Mouse (Mus musculus): ENCODE results near the gene Ide. TPM values are rescaled to one million over a fixed set of nuclear protein-coding genes. Genes with fewer than 3 reads are reported as not detected.

The Ide gene
- total and polyA plus RNA-seq, 3 experiments, result 56.0 to 116 (median 79.5) TPM

DNA sequence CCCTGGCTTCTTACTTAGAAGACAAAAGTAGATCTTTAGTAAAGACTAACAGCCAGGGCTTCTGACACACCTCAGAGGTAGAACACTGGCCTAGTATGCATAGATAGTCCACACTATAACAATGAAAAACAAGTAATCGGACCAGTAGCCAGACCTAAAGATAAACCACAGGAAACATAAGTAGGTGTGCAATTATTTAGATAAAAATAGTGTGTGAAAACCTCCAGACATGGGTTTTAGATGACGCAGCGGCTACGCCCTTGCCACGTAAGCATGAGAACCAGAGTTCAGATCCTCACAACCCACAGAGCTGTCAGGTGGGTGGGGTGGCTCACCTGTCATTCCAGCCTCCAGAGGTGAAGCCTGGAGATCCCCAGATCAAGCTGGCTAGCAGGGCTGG is 4.3 kb downstream of the Ide start:
- H3K27ac ChIP-seq (ENCODE audit: insufficient read depth, low read depth), result no peak overlapping the region
- no peaks in the 10 kb centered on the region for H3K9me3 ChIP-seq (replicated peaks; ENCODE audit: low read length)
- H3K36me3 ChIP-seq (replicated peaks in 1 of 2; ENCODE audit: control insufficient read depth in 1 of 2, insufficient read depth in 1 of 2, low read length in 1 of 2), result peaks cover 26 to 64% of the 10 kb centered on the region in 2 experiments
- no peak overlapping the region; the same call in 1 of the 2 replicates for H3K4me2 ChIP-seq (ENCODE audit: insufficient read depth, low read depth, poor library complexity, severe bottlenecking)
- no peak for DNase-seq (ENCODE audit: extremely low read depth)
- H3K4me3 ChIP-seq (replicated peaks in 1 of 3; ENCODE audit: low read depth in 2 of 3, low read length in 2 of 3, poor library complexity in 1 of 3), result no peak overlapping the region
- in situ Hi-C loops (cut with MboI; ENCODE audit: low pct_ligation_motif_present, low pct_unique_long_range_greater_than_20kb, low sequenced_read_pairs) (no loop called here), dilution Hi-C loops (cut with MboI; ENCODE audit: extremely low pct_ligation_motif_present, extremely low pct_unique_long_range_greater_than_20kb, low sequenced_read_pairs) (no loop called here)
- H3K9ac ChIP-seq (ENCODE audit: insufficient read depth, low read depth), result no peak overlapping the region
- TF ChIP-seq TBP (conservative IDR thresholded peaks at IDR 0.05; ENCODE audit: low read depth, low read length), result no peak
- no peak for TF ChIP-seq TCF12 (IDR thresholded peaks at IDR 0.05; ENCODE audit: low read depth, low read length)
- TF ChIP-seq ELF1 (IDR thresholded peaks at IDR 0.05; ENCODE audit: low read depth, low read length), result no peak
- no peak for TF ChIP-seq RAD21 (IDR thresholded peaks at IDR 0.05; ENCODE audit: low read depth, low read length)
- TF ChIP-seq POLR2AphosphoS2 (IDR thresholded peaks at IDR 0.05; ENCODE audit: low read depth, low read length), result no peak
- no peak for TF ChIP-seq JUND (conservative IDR thresholded peaks at IDR 0.05; ENCODE audit: low read depth, low read length)
- no peak for TF ChIP-seq MYC (IDR thresholded peaks at IDR 0.05; ENCODE audit: low read depth, low read length)
- no peak for TF ChIP-seq UBTF (IDR thresholded peaks at IDR 0.05; ENCODE audit: low read depth, low read length)
- TF ChIP-seq PAX5 (IDR thresholded peaks at IDR 0.05; ENCODE audit: low read length), result no peak
- no peak for TF ChIP-seq ETS1 (conservative IDR thresholded peaks at IDR 0.05; ENCODE audit: low read depth, low read length)
- no peak for TF ChIP-seq NRF1 (IDR thresholded peaks at IDR 0.05; ENCODE audit: low read depth, low read length)
- TF ChIP-seq MXI1 (IDR thresholded peaks at IDR 0.05; ENCODE audit: low read depth, low read length), result no peak
- TF ChIP-seq EP300 (IDR thresholded peaks at IDR 0.05; ENCODE audit: low read length), result no peak
- H3K27me3 ChIP-seq (replicated peaks), result no peaks in the 10 kb centered on the region
- H3K79me2 ChIP-seq (replicated peaks; ENCODE audit: control insufficient read depth, extremely low read depth, insufficient read depth, poor library complexity, severe bottlenecking), result peaks cover 32% of the 10 kb centered on the region
- H3K4me1 ChIP-seq (ENCODE audit: control insufficient read depth in 1 of 2, insufficient read depth in 2 of 2), result peaks cover 0 to 25% of the 10 kb centered on the region in 2 experiments; a peak in 2 of 4 replicates

DNA sequence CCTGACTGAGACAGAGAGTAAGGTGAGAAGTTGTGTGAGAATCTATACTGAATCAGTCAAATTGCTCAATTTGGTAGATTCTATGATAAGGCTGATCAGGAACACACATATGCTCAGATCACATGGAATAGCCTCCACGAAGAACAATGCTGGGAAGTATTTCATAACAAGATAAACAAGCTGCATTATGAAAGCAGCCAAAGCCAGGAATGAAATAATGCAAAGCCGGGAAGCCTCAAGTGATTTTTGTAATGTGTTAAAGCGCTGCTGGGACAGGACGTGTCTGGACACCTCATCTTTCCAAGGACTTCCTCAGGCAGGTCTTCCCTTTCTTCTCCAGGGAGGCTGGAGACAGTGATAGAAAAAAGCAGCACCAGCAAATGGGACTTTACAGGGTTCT is 4.9 kb downstream of the Ide start:
- peaks cover 32 to 69% of the 10 kb centered on the region in 2 experiments for H3K36me3 ChIP-seq (replicated peaks in 1 of 2; ENCODE audit: control insufficient read depth in 1 of 2, insufficient read depth in 1 of 2, low read length in 1 of 2)
- peaks cover 0 to 19% of the 10 kb centered on the region in 2 experiments; a peak in 2 of 4 replicates for H3K4me1 ChIP-seq (ENCODE audit: control insufficient read depth in 1 of 2, insufficient read depth in 2 of 2)
- no peak overlapping the region for H3K9ac ChIP-seq (ENCODE audit: insufficient read depth, low read depth)
- peaks cover 31% of the 10 kb centered on the region for H3K79me2 ChIP-seq (replicated peaks; ENCODE audit: control insufficient read depth, extremely low read depth, insufficient read depth, poor library complexity, severe bottlenecking)
- TF ChIP-seq HCFC1 (IDR thresholded peaks at IDR 0.05; ENCODE audit: low read depth, low read length), result no peak
- no peak for TF ChIP-seq SIN3A (IDR thresholded peaks at IDR 0.05; ENCODE audit: low read length)
- TF ChIP-seq MYC (IDR thresholded peaks at IDR 0.05; ENCODE audit: low read depth, low read length), result no peak
- TF ChIP-seq ZNF384 (IDR thresholded peaks at IDR 0.05; ENCODE audit: low read depth, low read length), result no peak
- TF ChIP-seq ZC3H11A (IDR thresholded peaks at IDR 0.05; ENCODE audit: low read depth, low read length), result no peak
- TF ChIP-seq USF1 (IDR thresholded peaks at IDR 0.05; ENCODE audit: low read depth, low read length), result no peak
- no peak for TF ChIP-seq RAD21 (IDR thresholded peaks at IDR 0.05; ENCODE audit: low read depth, low read length)
- TF ChIP-seq TCF12 (IDR thresholded peaks at IDR 0.05; ENCODE audit: low read depth, low read length), result no peak
- TF ChIP-seq CHD1 (IDR thresholded peaks at IDR 0.05; ENCODE audit: low read depth, low read length), result no peak
- TF ChIP-seq KAT2A (IDR thresholded peaks at IDR 0.05; ENCODE audit: insufficient replicate concordance, low read length), result no peak
- TF ChIP-seq MXI1 (IDR thresholded peaks at IDR 0.05; ENCODE audit: low read depth, low read length), result no peak
- TF ChIP-seq CTCF (conservative IDR thresholded peaks at IDR 0.05 in 1 of 2, IDR thresholded peaks at IDR 0.05 in 1 of 2; ENCODE audit: low read depth in 2 of 2, low read length in 2 of 2), result no peak
- TF ChIP-seq UBTF (IDR thresholded peaks at IDR 0.05; ENCODE audit: low read depth, low read length), result no peak
- no peak for TF ChIP-seq POLR2AphosphoS2 (IDR thresholded peaks at IDR 0.05; ENCODE audit: low read depth, low read length)
- no peak for TF ChIP-seq TBP (conservative IDR thresholded peaks at IDR 0.05; ENCODE audit: low read depth, low read length)
- no peak for TF ChIP-seq MAX (IDR thresholded peaks at IDR 0.05; ENCODE audit: low read length)
- no peak for TF ChIP-seq JUND (conservative IDR thresholded peaks at IDR 0.05; ENCODE audit: low read depth, low read length)
- no peak for TF ChIP-seq ZMIZ1 (IDR thresholded peaks at IDR 0.05; ENCODE audit: low read depth, low read length)
- no peak overlapping the region for H3K4me3 ChIP-seq (replicated peaks in 1 of 3; ENCODE audit: low read depth in 2 of 3, low read length in 2 of 3, poor library complexity in 1 of 3)
- no peak overlapping the region for H3K27ac ChIP-seq (ENCODE audit: insufficient read depth, low read depth)
- H3K9me3 ChIP-seq (replicated peaks; ENCODE audit: low read length), result no peaks in the 10 kb centered on the region
- dilution Hi-C loops (cut with MboI; ENCODE audit: extremely low pct_ligation_motif_present, extremely low pct_unique_long_range_greater_than_20kb, low sequenced_read_pairs), result no loop called here
- H3K27me3 ChIP-seq (replicated peaks), result no peaks in the 10 kb centered on the region
- in situ Hi-C loops (cut with MboI; ENCODE audit: low pct_ligation_motif_present, low pct_unique_long_range_greater_than_20kb, low sequenced_read_pairs), result no loop called here
- DNase-seq (ENCODE audit: extremely low read depth), result no peak
- H3K4me2 ChIP-seq (ENCODE audit: insufficient read depth, low read depth, poor library complexity, severe bottlenecking), result 0 out of 2 replicates have a peak overlapping the region, but pooled peaks have one; percentile 36

Data from CH12.LX (cell line).